Mouse (Mus musculus) G1E-ER4 (cell line): ENCODE data around the gene Specc1. TPM values are rescaled to one million over a fixed set of nuclear protein-coding genes. Genes with fewer than 3 reads are reported as not detected.

ENCODE experiments used
- GATA1 ChIP-seq: IDR thresholded peaks from one replicate; pipeline ENCODE4 v1.8.0; 2012; ENCODE audit warnings: low read length, inconsistent platforms
- polyA plus RNA-seq: library from polyadenylated mRNA; stranded (reverse); fragments of >175 nt; gene quantifications from 2 replicates; pipeline ENCODE4 v1.2.3, GENCODE M21; 2012

Gene Specc1
- polyA plus RNA-seq, 1 experiment: 3.0 TPM

GRCm38 (mm10) chr11:61957296-61957813 is 792 bp downstream of the Specc1 start:
- peak; percentile 15 for TF ChIP-seq GATA1

DNA sequence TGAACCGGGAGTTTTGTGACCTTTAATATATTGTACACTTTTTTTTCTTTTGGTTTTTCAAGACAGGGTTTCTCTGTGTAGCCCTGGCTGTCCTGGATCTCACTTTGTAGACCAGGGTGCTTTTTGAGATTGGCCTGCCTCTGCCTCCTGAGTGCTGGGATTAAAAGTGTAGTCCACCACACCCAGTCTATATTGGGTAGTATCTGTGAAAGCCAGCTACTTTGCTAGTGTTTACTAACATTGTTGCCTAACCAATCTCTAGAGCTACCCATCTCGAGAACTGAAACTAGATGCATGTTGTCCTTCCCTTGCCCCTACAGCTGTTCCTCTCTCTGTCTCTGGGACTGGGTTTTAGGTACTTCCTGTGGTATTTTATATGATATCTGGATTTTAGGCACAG is 3.5 kb downstream of the Specc1 start:
- TF ChIP-seq GATA1: no peak

GRCm38 (mm10) chr11:61962684-61963083 is 6.1 kb downstream of the Specc1 start:
- TF ChIP-seq GATA1: no peak

DNA sequence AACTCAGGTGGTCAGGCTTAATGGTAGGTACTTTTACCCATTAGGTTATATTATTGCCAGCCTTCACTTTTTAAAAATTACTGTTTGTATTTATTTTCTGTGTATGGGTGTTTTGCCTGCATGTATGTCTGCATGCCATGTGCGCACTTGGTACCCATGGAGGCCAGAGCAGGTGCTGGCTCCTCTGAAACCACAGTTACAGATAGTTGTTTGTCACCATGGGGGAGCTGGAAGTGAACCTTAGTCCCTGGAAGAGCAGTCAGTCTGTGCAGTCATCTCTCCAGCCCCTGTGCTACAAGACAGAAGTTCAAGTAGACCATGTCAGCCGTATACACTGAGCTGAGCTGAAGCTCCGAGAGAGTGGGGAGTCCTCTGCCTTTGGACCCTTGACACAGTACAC is 6.6 kb downstream of the Specc1 start:
- TF ChIP-seq GATA1: no peak

- no peak for TF ChIP-seq GATA1
These were observed 8.0 kb downstream of the Specc1 start for GRCm38 (mm10) chr11:61964611-61965010.

- no peak for TF ChIP-seq GATA1
These were observed 10.5 kb downstream of the Specc1 start for GRCm38 (mm10) chr11:61967034-61967433.

GRCm38 (mm10) chr11:61968875-61969274 is 12.3 kb downstream of the Specc1 start:
- no peak for TF ChIP-seq GATA1

GRCm38 (mm10) chr11:61970901-61971300 is 14.3 kb downstream of the Specc1 start:
- no peak for TF ChIP-seq GATA1

- TF ChIP-seq GATA1: no peak
These were observed 15.1 kb downstream of the Specc1 start for GRCm38 (mm10) chr11:61971441-61972221.

- TF ChIP-seq GATA1: no peak
These were observed 17.6 kb downstream of the Specc1 start for GRCm38 (mm10) chr11:61974106-61974707.

DNA sequence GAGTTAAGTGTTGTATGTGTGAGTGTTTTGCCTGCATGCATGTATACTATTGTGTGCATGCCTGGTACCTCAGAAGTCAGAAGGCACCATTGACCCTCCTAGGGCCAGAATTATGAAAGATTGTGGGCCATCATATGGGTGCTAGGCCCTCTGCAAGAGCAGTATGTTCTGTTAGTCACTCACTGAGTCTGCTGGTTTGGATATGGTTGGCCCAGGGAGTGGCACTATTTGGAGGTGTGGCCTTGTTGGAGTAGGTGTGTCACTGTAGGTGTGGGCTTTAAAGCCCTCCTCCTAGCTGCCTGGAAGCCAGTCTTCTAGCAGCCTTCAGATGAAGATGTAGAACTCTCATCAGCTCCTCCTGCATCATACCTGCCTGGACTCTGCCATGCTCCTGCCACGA is 19.2 kb downstream of the Specc1 start:
- TF ChIP-seq GATA1: no peak

DNA sequence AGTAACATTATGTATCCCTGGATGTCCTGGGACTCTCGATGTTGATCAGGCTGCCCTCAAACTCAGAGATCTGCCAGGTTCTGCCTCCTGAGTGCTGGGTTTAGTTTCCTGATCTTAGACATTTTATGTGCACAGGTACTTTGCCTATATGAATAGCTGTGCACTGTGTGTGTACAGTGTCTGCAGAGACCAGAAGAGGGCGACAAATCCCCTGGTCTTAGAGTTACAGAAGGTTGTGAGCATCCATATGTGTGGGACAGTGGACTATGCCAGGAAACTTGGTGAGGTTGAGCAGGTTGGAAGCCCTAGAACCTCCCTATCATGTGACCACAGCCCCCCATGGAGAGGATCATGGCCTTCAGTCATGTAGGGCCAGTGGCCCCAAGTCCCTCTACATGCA is 24.7 kb downstream of the Specc1 start:
- no peak for TF ChIP-seq GATA1

DNA sequence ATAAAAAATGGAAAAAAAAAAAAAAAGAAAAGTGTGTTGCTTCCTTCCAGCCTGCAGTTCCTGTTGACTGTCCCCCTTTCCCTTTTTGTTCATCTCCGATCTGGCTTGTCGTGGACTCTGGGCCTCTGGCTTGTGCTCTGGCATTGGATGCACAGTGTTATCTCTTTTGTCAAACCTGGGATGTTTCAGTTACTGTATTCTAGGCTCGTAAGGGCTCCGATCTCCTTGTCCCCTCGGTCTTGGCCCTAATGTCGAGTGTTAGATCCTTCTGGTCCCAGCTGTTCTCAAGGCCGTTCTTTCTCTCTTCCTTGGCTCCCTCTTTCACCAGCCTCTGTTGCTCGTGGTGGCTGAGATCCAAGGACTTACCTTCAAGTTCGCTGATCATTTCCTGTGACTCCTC is 26.3 kb downstream of the Specc1 start:
- TF ChIP-seq GATA1: no peak

DNA sequence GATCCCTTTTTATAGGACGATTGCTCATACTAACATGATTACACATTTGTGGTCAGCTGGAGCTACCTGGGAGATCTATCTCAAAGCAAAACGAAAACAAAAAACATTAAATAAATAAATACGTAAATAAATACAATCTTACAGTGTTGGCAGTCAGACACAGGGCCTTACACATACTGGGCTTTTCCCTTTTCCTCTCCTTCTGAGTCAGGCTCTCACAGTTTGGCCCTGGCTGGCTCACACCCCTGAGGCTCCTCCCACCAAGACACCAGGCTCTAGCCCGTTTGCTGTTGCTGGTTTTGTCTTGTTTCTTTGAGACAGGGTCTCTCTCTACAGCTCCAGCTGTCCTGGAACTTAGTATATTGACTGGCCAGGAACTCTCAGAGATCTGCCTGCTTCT is 30.4 kb downstream of the Specc1 start:
- TF ChIP-seq GATA1: no peak

- TF ChIP-seq GATA1: no peak
These were observed 33.1 kb downstream of the Specc1 start for GRCm38 (mm10) chr11:61989647-61990046.

DNA sequence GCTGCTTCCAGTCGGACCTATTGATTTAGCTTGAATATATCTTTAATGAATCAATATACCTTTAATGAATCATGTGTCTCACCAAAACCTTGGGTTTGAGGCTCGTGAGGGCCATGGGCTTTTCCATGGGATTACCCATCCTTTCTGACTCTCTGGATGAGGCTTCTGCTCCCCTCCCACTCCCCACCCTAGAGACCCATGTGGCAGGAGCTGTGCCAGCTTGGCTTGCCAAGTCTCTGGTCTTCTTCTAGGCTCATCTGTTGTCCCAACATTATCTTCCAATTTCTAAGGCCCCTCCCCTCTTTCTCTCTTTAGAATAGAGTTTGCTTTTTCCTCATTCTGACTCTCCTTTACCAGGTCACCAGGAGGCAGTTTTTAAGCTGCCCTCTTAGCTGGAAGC is 35.0 kb downstream of the Specc1 start:
- TF ChIP-seq GATA1: no peak
